Mouse (Mus musculus) neural tube, embryonic 15.5 days (tissue): Measurements from ENCODE around the gene Tmem233. TPM values are rescaled to one million over a fixed set of nuclear protein-coding genes. Genes with fewer than 3 reads are reported as not detected.

Source experiments
- ATAC-seq: fragments of 200-750 bp; cut with Nextera tagmentation; 2 replicates; pipeline ENCODE4 v1.8.0; 2017; ENCODE audit warnings: mild to moderate bottlenecking, moderate TSS enrichment, moderate library complexity; ENCODE audit not compliant: low FRiP score
- H3K27ac ChIP-seq: fragments of 300-500 bp; sonication (generic); replicated peaks from 2 replicates; pipeline ENCODE4 v1.5.1; 2015; ENCODE audit warnings: mild to moderate bottlenecking, inconsistent platforms
- H3K27me3 ChIP-seq: fragments of 300-500 bp; sonication (generic); replicated peaks from 2 replicates; pipeline ENCODE4 v1.6.1; 2015; ENCODE audit warnings: inconsistent platforms
- H3K36me3 ChIP-seq: fragments of 300-500 bp; sonication (generic); 2 replicates; pipeline ENCODE4 v1.6.1; 2015; ENCODE audit warnings: inconsistent platforms
- H3K4me1 ChIP-seq: fragments of 300-500 bp; sonication (generic); 2 replicates; pipeline ENCODE4 v1.6.1; 2015; ENCODE audit warnings: inconsistent platforms
- H3K4me2 ChIP-seq: fragments of 300-500 bp; sonication (generic); 2 replicates; pipeline ENCODE4 v1.6.1; 2015; ENCODE audit warnings: inconsistent platforms, mild to moderate bottlenecking, moderate library complexity
- H3K4me3 ChIP-seq: fragments of 300-500 bp; sonication (generic); replicated peaks from 2 replicates; pipeline ENCODE4 v1.5.1; 2015; ENCODE audit warnings: mild to moderate bottlenecking, inconsistent platforms
- H3K9ac ChIP-seq: fragments of 300-500 bp; sonication (generic); replicated peaks from 2 replicates; pipeline ENCODE4 v1.6.1; 2015; ENCODE audit warnings: mild to moderate bottlenecking, inconsistent platforms
- H3K9me3 ChIP-seq: fragments of 300-500 bp; sonication (generic); replicated peaks from 2 replicates; pipeline ENCODE4 v1.6.1; 2016; ENCODE audit warnings: inconsistent platforms
- WGBS: fragments of 180-500 bp; shearing (Covaris S2); methylation state at CpG from one replicate; pipeline ENCODE4 v1.1.7; 2015; ENCODE audit warnings: mixed read lengths; 5-methylcytosine and 5-hydroxymethylcytosine counted together
- polyA plus RNA-seq: library from polyadenylated mRNA; unstranded; fragments of >200 nt; fragmentation: Nextera tagmentation; extraction: Ambion mirVana; gene quantifications from 2 replicates; pipeline ENCODE4 v1.2.1, GENCODE M21; 2015

Gene Tmem233
- 0.10 TPM in 1 of 2 replicates, not detected in the other for polyA plus RNA-seq

DNA sequence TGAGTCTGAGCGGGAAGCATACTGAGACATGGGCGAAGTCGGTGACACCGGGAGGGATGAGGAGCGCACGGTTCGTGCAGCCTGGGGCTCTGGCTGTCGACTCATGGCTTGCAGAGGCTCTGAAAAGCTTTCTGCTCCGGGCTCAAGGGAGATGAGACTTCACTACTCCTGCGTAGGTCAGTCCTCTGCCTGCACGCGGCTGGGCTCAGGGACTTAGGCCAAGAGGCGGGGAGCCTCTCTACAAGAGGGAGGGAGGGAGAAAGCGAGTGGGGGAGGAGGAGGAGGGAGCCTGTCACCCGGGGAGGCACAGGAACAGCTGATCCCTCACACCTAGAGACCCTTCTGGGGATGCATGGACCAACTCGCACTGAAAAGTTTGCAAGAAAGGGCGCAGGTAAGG is at the start of gene Tmem233:
Tmem233 (minus strand) TSS at position 164 of the 400 bp plus-strand sequence.
- Histone ChIP-seq H3K27me3 (peaks cover 22% of the 10 kb centered on the region), H3K27ac (no peak within 1 kb of the TSS), H3K9ac (no peak within 1 kb of the TSS), H3K4me3 (no peak within 1 kb of the TSS), H3K9me3 (no peaks in the 10 kb centered on the region), H3K4me2 (peak within 1 kb of the TSS; percentile 22; the same call in 1 of the 2 replicates), H3K4me1 (peaks cover 5% of the 10 kb centered on the region; the same call in 1 of the 2 replicates), H3K36me3 (no peaks in the 10 kb centered on the region)
- no peak for ATAC-seq
- 15% methylated on average over 17 of the region's 17 CpGs for WGBS

- Histone ChIP-seq H3K4me3 (no peak overlapping the region), H3K27ac (no peak overlapping the region), H3K4me1 (peaks cover 3% of the 10 kb centered on the region; the same call in 1 of the 2 replicates), H3K9ac (no peak overlapping the region), H3K36me3 (no peaks in the 10 kb centered on the region), H3K4me2 (peak overlapping the region; percentile 17; the same call in 1 of the 2 replicates), H3K27me3 (peaks cover 3% of the 10 kb centered on the region; the same call in 1 of the 2 replicates), H3K9me3 (no peaks in the 10 kb centered on the region)
- ATAC-seq: peak; percentile 72; the same call in 1 of the 2 replicates
- 10% methylated on average over 11 of the region's 11 CpGs for WGBS
Observed at GRCm38 (mm10) chr5:116123344-116123743, 40.3 kb upstream of the Tmem233 start.

DNA sequence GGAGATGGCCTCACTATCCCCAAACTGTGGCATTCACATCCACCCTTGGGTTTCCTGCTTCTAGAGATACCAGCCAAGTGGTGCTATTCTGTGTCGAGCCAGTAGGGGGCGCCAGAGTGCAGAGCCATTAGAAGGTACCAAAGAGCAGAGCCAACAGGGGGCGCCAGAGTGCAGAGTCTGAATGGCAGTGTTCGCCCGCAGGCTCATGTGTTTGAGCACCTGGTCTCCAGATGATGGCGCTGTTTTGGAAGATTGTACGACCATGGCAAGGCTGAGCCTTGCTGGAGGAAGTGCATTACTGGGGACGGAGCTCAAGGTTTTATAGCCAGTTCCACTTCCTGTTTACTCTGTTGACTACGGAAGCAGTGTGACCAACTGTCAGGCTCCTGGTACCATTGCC is 33.5 kb upstream of the Tmem233 start:
- Histone ChIP-seq H3K4me1 (no peaks in the 10 kb centered on the region; the same call in 1 of the 2 replicates), H3K36me3 (no peaks in the 10 kb centered on the region), H3K9me3 (no peaks in the 10 kb centered on the region), H3K27ac (no peak overlapping the region), H3K9ac (no peak overlapping the region), H3K27me3 (no peaks in the 10 kb centered on the region; the same call in 1 of the 2 replicates), H3K4me2 (no peak overlapping the region), H3K4me3 (no peak overlapping the region)
- ATAC-seq: no peak
- 48% methylated on average over 9 of the region's 9 CpGs for WGBS

DNA sequence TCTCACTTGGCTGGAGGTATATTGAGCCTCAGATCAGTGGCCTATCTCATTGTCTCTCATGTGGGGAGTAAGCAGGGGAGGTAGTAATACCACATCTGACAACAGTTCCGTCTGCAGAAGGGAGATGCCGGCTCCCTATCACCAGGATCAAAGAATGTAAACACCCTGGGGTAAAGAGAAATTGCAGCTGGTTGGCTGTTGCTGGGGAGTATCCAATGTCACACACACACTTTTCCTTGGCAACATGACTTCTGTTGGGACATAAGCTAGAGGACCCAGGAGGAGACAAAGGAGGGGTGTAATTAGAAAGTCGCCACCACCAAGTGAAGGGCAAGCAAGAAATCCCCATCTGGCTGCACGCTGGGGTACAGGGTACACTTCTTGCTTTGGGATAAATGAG is 33.1 kb upstream of the Tmem233 start:
- no peaks in the 10 kb centered on the region; the same call in 1 of the 2 replicates for H3K27me3 ChIP-seq
- H3K36me3 ChIP-seq: no peaks in the 10 kb centered on the region
- no peak overlapping the region for H3K4me3 ChIP-seq
- no peak overlapping the region for H3K9ac ChIP-seq
- no peaks in the 10 kb centered on the region for H3K9me3 ChIP-seq
- 66% methylated on average over 4 of the region's 4 CpGs for WGBS
- no peak for ATAC-seq
- H3K4me1 ChIP-seq: no peaks in the 10 kb centered on the region; the same call in 1 of the 2 replicates
- H3K4me2 ChIP-seq: no peak overlapping the region
- no peak overlapping the region for H3K27ac ChIP-seq

GRCm38 (mm10) chr5:116115071-116115834 is 32.2 kb upstream of the Tmem233 start:
- 49% methylated on average over 14 of the region's 14 CpGs for WGBS
- Histone ChIP-seq H3K27ac (no peak overlapping the region), H3K36me3 (no peaks in the 10 kb centered on the region), H3K9me3 (no peaks in the 10 kb centered on the region), H3K27me3 (no peaks in the 10 kb centered on the region; the same call in 1 of the 2 replicates), H3K4me1 (no peaks in the 10 kb centered on the region; the same call in 1 of the 2 replicates), H3K4me3 (no peak overlapping the region), H3K4me2 (no peak overlapping the region), H3K9ac (no peak overlapping the region)
- no peak for ATAC-seq

DNA sequence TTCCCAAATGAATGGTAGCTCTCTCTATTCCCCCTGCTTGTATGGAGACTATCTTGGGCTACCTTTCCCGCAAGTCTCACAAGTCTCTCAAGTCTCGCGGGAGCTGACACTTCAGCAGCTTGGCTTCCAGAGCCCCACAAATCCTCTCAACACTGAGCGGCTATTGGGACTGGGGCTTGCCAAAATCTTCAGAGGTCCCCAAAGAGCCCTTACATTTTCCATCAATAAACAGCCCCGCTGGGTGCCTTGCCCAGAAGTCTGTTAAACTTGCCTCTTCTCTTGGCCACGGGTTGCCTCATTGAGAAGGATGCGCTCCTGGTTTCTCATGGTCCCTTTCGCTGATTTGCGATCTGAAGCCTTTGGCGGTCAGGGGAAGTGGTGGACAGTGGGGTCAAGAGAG is 25.6 kb upstream of the Tmem233 start:
- H3K4me1 ChIP-seq: no peaks in the 10 kb centered on the region
- no peak overlapping the region for H3K9ac ChIP-seq
- no peak for ATAC-seq
- no peak overlapping the region for H3K27ac ChIP-seq
- H3K27me3 ChIP-seq: no peaks in the 10 kb centered on the region
- no peak overlapping the region for H3K4me3 ChIP-seq
- no peak overlapping the region for H3K4me2 ChIP-seq
- WGBS: 87% methylated on average over 10 of the region's 10 CpGs
- H3K36me3 ChIP-seq: no peaks in the 10 kb centered on the region
- H3K9me3 ChIP-seq: no peaks in the 10 kb centered on the region

GRCm38 (mm10) chr5:116084231-116084630 is 1.2 kb upstream of the Tmem233 start:
- H3K36me3 ChIP-seq: no peaks in the 10 kb centered on the region
- H3K9ac ChIP-seq: no peak overlapping the region
- H3K9me3 ChIP-seq: no peaks in the 10 kb centered on the region
- no peak overlapping the region for H3K4me3 ChIP-seq
- H3K27ac ChIP-seq: no peak overlapping the region
- ATAC-seq: no peak
- H3K4me2 ChIP-seq: no peak overlapping the region
- peaks cover 5% of the 10 kb centered on the region; the same call in 1 of the 2 replicates for H3K4me1 ChIP-seq
- H3K27me3 ChIP-seq: peaks cover 22% of the 10 kb centered on the region
- WGBS: 89% methylated on average over 6 of the region's 6 CpGs

DNA sequence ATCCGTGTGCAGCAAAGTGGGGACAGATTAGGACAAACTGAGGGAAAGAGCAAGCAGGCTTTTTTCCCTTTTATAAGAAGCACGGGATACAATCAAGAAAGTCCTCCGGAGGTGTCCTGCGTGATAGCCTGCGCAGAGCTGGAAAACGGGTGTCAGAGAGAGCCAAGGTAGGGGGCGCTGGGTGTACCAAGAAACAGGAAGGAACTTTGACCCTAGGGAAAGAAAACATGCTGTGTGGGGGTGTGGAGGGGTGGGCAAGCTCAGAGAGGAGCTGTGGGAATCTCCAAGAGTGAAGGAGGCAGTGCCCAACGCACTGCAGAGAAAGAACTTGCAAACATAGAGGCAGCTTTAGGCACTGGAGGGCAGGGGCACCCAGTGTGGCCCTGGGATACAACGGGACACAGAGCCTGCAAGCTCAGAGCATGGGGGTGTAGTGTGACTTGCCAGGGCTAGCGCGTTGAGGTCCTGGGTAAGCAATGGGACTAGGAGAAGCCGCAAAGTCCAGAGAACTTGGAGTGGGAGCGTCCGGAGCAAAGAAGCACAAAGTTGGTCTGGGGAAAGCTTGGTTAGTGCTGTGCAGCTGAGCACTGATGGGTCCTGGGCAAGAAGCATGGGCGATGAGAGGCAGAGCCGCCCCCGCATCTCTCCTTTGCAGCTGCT is 673 bp downstream of the Tmem233 start:
- H3K4me1 ChIP-seq: peaks cover 5% of the 10 kb centered on the region; the same call in 1 of the 2 replicates

GRCm38 (mm10) chr5:116081616-116082015 is 1.4 kb downstream of the Tmem233 start:
- Histone ChIP-seq H3K9me3 (no peaks in the 10 kb centered on the region), H3K4me1 (peaks cover 5% of the 10 kb centered on the region; the same call in 1 of the 2 replicates), H3K27me3 (peaks cover 22% of the 10 kb centered on the region), H3K4me3 (no peak overlapping the region), H3K9ac (no peak overlapping the region), H3K36me3 (no peaks in the 10 kb centered on the region), H3K4me2 (no peak overlapping the region), H3K27ac (no peak overlapping the region)
- no peak for ATAC-seq
- WGBS: 80% methylated on average over 7 of the region's 7 CpGs

More for the DNA sequence above, 673 bp downstream of the Tmem233 start:
- 44% methylated on average over 17 of the region's 17 CpGs for WGBS
- H3K9ac ChIP-seq: no peak overlapping the region
- no peak for ATAC-seq
- peaks cover 22% of the 10 kb centered on the region for H3K27me3 ChIP-seq
- H3K27ac ChIP-seq: no peak overlapping the region
- H3K9me3 ChIP-seq: no peaks in the 10 kb centered on the region
- no peak overlapping the region for H3K4me3 ChIP-seq
- H3K36me3 ChIP-seq: no peaks in the 10 kb centered on the region
- no peak overlapping the region; the same call in 1 of the 2 replicates for H3K4me2 ChIP-seq

- H3K4me3 ChIP-seq: no peak overlapping the region
- no peaks in the 10 kb centered on the region for H3K36me3 ChIP-seq
- WGBS: 69% methylated on average over 6 of the region's 6 CpGs
- H3K4me1 ChIP-seq: peaks cover 5% of the 10 kb centered on the region; the same call in 1 of the 2 replicates
- H3K4me2 ChIP-seq: no peak overlapping the region
- no peaks in the 10 kb centered on the region for H3K9me3 ChIP-seq
- no peak overlapping the region for H3K9ac ChIP-seq
- no peak overlapping the region for H3K27ac ChIP-seq
- ATAC-seq: no peak
- H3K27me3 ChIP-seq: peaks cover 22% of the 10 kb centered on the region
Observed at GRCm38 (mm10) chr5:116080736-116081135, 2.3 kb downstream of the Tmem233 start.

- Histone ChIP-seq H3K36me3 (no peaks in the 10 kb centered on the region), H3K4me2 (no peak overlapping the region), H3K9ac (no peak overlapping the region), H3K4me3 (no peak overlapping the region), H3K4me1 (no peaks in the 10 kb centered on the region), H3K9me3 (no peaks in the 10 kb centered on the region), H3K27ac (no peak overlapping the region), H3K27me3 (no peaks in the 10 kb centered on the region)
- whole genome bisulfite sequencing: 96% methylated on average over 4 of the region's 4 CpGs
- ATAC-seq: no peak
Observed at GRCm38 (mm10) chr5:116069618-116070017, 13.4 kb downstream of the Tmem233 start.
